Mouse (Mus musculus): ENCODE measurements around the gene Tssk4. TPM values are rescaled to one million over a fixed set of nuclear protein-coding genes. Genes with fewer than 3 reads are reported as not detected.

The Tssk4 gene
- polyA plus RNA-seq, 1 experiment from 2014 or later: 1.1 TPM

DNA sequence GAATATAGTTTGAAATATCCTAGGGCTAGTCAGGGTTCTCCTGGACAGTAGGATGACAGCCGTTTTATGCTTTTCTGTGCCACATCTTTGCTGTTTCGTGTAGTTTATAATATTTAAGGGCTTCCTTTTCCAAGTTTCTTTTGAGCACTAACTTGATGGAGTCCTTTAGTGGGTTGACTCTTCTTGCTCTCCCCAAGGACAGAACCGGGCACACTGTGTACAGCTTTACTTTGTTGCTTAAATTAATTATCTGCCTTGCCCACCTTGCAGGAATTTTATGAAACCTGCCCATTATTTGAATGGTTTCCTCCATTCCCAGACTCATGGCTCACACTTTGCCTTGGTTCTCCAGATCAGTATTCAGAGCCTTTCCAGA, 32.1 kb downstream of the Tssk4 start:
- H3K4me2 ChIP-seq: peak overlapping the region; percentile 82
- H3K36me3 ChIP-seq (ENCODE audit: insufficient read depth): peaks cover 34% of the 10 kb centered on the region
- ATAC-seq (ENCODE audit: insufficient read depth) (peak; percentile 12; the same call in 1 of the 2 replicates), DNase-seq (no peak)
- H3K27me3 ChIP-seq (ENCODE audit: insufficient read depth, low read length): no peaks in the 10 kb centered on the region
- no peaks in the 10 kb centered on the region for H3K9me3 ChIP-seq (ENCODE audit: low read depth, low read length)
- no peaks in the 10 kb centered on the region for H3K4me1 ChIP-seq (ENCODE audit: insufficient read depth)
- no peak for TF ChIP-seq CTCF (IDR thresholded peaks at IDR 0.05; ENCODE audit: low read depth)
- H3K9ac ChIP-seq: peak overlapping the region; percentile 81
- H3K27ac ChIP-seq (ENCODE audit: low read depth): peak overlapping the region; percentile 92; the same call in 1 of the 2 replicates
- H3K4me3 ChIP-seq (ENCODE audit: low read depth, low read length): peak overlapping the region; percentile 78
- 10% methylated on average over 3 of the region's 3 CpGs for WGBS

- no peaks in the 10 kb centered on the region for H3K27me3 ChIP-seq (ENCODE audit: insufficient read depth, low read length)
- H3K27ac ChIP-seq (ENCODE audit: low read depth): no peak overlapping the region
- 71% methylated on average over 10 of the region's 10 CpGs for WGBS
- TF ChIP-seq CTCF (IDR thresholded peaks at IDR 0.05; ENCODE audit: low read depth): no peak
- H3K4me3 ChIP-seq (ENCODE audit: low read depth, low read length): no peak overlapping the region
- no peaks in the 10 kb centered on the region for H3K9me3 ChIP-seq (ENCODE audit: low read depth, low read length)
- ATAC-seq (ENCODE audit: insufficient read depth): no peak
- no peak overlapping the region for H3K9ac ChIP-seq
- no peak for DNase-seq
- no peaks in the 10 kb centered on the region for H3K4me1 ChIP-seq (ENCODE audit: insufficient read depth)
- no peak overlapping the region for H3K4me2 ChIP-seq
- H3K36me3 ChIP-seq (ENCODE audit: insufficient read depth): no peaks in the 10 kb centered on the region
Measured at GRCm38 (mm10) chr14:55689433-55689832, 39.4 kb downstream of the Tssk4 start.

- H3K9ac ChIP-seq: no peak overlapping the region
- H3K4me1 ChIP-seq (ENCODE audit: insufficient read depth): no peaks in the 10 kb centered on the region
- no peak overlapping the region for H3K4me2 ChIP-seq
- DNase-seq: no peak
- TF ChIP-seq CTCF (IDR thresholded peaks at IDR 0.05; ENCODE audit: low read depth): no peak
- H3K27ac ChIP-seq (ENCODE audit: low read depth): no peak overlapping the region
- H3K27me3 ChIP-seq (ENCODE audit: insufficient read depth, low read length): no peaks in the 10 kb centered on the region
- no peaks in the 10 kb centered on the region for H3K36me3 ChIP-seq (ENCODE audit: insufficient read depth)
- 69% methylated on average over 4 of the region's 4 CpGs for WGBS
- no peak overlapping the region for H3K4me3 ChIP-seq (ENCODE audit: low read depth, low read length)
- no peak for ATAC-seq (ENCODE audit: insufficient read depth)
- H3K9me3 ChIP-seq (ENCODE audit: low read depth, low read length): no peaks in the 10 kb centered on the region
Measured at GRCm38 (mm10) chr14:55697226-55697625, 47.2 kb downstream of the Tssk4 start.

DNA sequence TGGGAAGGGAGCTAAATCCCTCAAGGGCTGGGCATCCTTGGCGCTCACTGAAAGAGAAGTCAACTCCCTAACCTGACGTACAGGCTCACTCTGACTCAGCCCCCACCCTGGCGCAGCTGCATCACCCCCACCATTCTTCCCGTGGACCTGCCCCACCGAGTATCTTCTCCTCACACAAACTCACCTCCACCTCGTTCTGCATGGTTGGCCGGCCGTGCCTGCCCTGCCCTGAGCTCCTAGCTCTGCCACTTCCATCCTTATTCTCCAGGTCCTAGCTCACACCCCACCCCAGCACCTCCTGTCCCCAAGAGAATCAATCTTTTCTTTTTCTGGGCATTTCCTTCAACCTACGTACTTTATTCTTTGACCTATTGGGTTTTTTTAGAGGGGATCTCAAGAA, 51.1 kb downstream of the Tssk4 start:
- no peaks in the 10 kb centered on the region for H3K27me3 ChIP-seq (ENCODE audit: insufficient read depth, low read length)
- no peaks in the 10 kb centered on the region for H3K4me1 ChIP-seq (ENCODE audit: insufficient read depth)
- no peaks in the 10 kb centered on the region for H3K36me3 ChIP-seq (ENCODE audit: insufficient read depth)
- H3K27ac ChIP-seq (ENCODE audit: low read depth): no peak overlapping the region
- no peak overlapping the region for H3K4me3 ChIP-seq (ENCODE audit: low read depth, low read length)
- WGBS: 49% methylated on average over 9 of the region's 9 CpGs
- no peak for DNase-seq
- H3K9me3 ChIP-seq (ENCODE audit: low read depth, low read length): no peaks in the 10 kb centered on the region
- H3K4me2 ChIP-seq: no peak overlapping the region
- no peak overlapping the region for H3K9ac ChIP-seq
- no peak for ATAC-seq (ENCODE audit: insufficient read depth)
- no peak for TF ChIP-seq CTCF (IDR thresholded peaks at IDR 0.05; ENCODE audit: low read depth)

Other genes with a start within 250 kb of the Tssk4 start
- 66.6 and 68.6 TPM in 2 replicates for gene Dhrs4, start 171.4 kb upstream of the Tssk4 start, polyA plus RNA-seq (2014; fragmentation: Nextera tagmentation; extraction: Ambion mirVana)
- gene Carmil3, start 159.5 kb upstream of the Tssk4 start, polyA plus RNA-seq (2014; fragmentation: Nextera tagmentation; extraction: Ambion mirVana): 2.8 and 3.1 TPM in 2 replicates
- gene Cpne6, start 139.7 kb upstream of the Tssk4 start, polyA plus RNA-seq (2014; fragmentation: Nextera tagmentation; extraction: Ambion mirVana): 0.15 and 0.25 TPM in 2 replicates
- gene Nrl, start 125.2 kb upstream of the Tssk4 start, polyA plus RNA-seq (2014; fragmentation: Nextera tagmentation; extraction: Ambion mirVana): not detected in 2 replicates
- 52.1 and 55.4 TPM in 2 replicates for gene Pck2, start 109.9 kb upstream of the Tssk4 start, polyA plus RNA-seq (2014; fragmentation: Nextera tagmentation; extraction: Ambion mirVana)
- 53.9 and 62.3 TPM in 2 replicates for gene Dcaf11, start 90.2 kb upstream of the Tssk4 start, polyA plus RNA-seq (2014; fragmentation: Nextera tagmentation; extraction: Ambion mirVana)
- gene A730061H03Rik, start 89.8 kb upstream of the Tssk4 start, polyA plus RNA-seq (2014; fragmentation: Nextera tagmentation; extraction: Ambion mirVana): 1.2 and 1.6 TPM in 2 replicates
- gene Fitm1, start 74.6 kb upstream of the Tssk4 start, polyA plus RNA-seq (2014; fragmentation: Nextera tagmentation; extraction: Ambion mirVana): 0.76 and 1.7 TPM in 2 replicates
- gene Psme1, start 72.1 kb upstream of the Tssk4 start, polyA plus RNA-seq (2014; fragmentation: Nextera tagmentation; extraction: Ambion mirVana): 139 and 142 TPM in 2 replicates
- 2.1 and 2.4 TPM in 2 replicates for gene Emc9, start 64.9 kb upstream of the Tssk4 start, polyA plus RNA-seq (2014; fragmentation: Nextera tagmentation; extraction: Ambion mirVana)
- gene Psme2, start 59.1 kb upstream of the Tssk4 start, polyA plus RNA-seq (2014; fragmentation: Nextera tagmentation; extraction: Ambion mirVana): 228 and 242 TPM in 2 replicates
- 14.4 and 16.9 TPM in 2 replicates for gene Rnf31, start 58.5 kb upstream of the Tssk4 start, polyA plus RNA-seq (2014; fragmentation: Nextera tagmentation; extraction: Ambion mirVana)
- gene Irf9, start 46.6 kb upstream of the Tssk4 start, polyA plus RNA-seq (2014; fragmentation: Nextera tagmentation; extraction: Ambion mirVana): 8.9 and 9.0 TPM in 2 replicates
- gene Rec8, start 32.1 kb upstream of the Tssk4 start, polyA plus RNA-seq (2014; fragmentation: Nextera tagmentation; extraction: Ambion mirVana): 8.5 and 14.2 TPM in 2 replicates
- 97.5 and 115 TPM in 2 replicates for gene Ipo4, start 14.2 kb upstream of the Tssk4 start, polyA plus RNA-seq (2014; fragmentation: Nextera tagmentation; extraction: Ambion mirVana)
- gene Gm49378, start 12.3 kb upstream of the Tssk4 start, polyA plus RNA-seq (2014; fragmentation: Nextera tagmentation; extraction: Ambion mirVana): 2.1 TPM in 2 replicates
- gene Tm9sf1, start 6.4 kb upstream of the Tssk4 start, polyA plus RNA-seq (2014; fragmentation: Nextera tagmentation; extraction: Ambion mirVana): 111 and 122 TPM in 2 replicates
- 51.6 and 52.0 TPM in 2 replicates for gene Mdp1, start 10.3 kb downstream of the Tssk4 start, polyA plus RNA-seq (2014; fragmentation: Nextera tagmentation; extraction: Ambion mirVana)
- gene Gmpr2, start 21.8 kb downstream of the Tssk4 start, polyA plus RNA-seq (2014; fragmentation: Nextera tagmentation; extraction: Ambion mirVana): 58.4 and 59.4 TPM in 2 replicates
- 556 and 577 TPM in 2 replicates for gene Nedd8, start 21.9 kb downstream of the Tssk4 start, polyA plus RNA-seq (2014; fragmentation: Nextera tagmentation; extraction: Ambion mirVana)
- 53.3 and 58.0 TPM in 2 replicates for gene Tinf2, start 31.6 kb downstream of the Tssk4 start, polyA plus RNA-seq (2014; fragmentation: Nextera tagmentation; extraction: Ambion mirVana)
- 0.89 and 1.3 TPM in 2 replicates for gene Tgm1, start 63.7 kb downstream of the Tssk4 start, polyA plus RNA-seq (2014; fragmentation: Nextera tagmentation; extraction: Ambion mirVana)
- gene Rabggta, start 72.1 kb downstream of the Tssk4 start, polyA plus RNA-seq (2014; fragmentation: Nextera tagmentation; extraction: Ambion mirVana): 25.6 and 29.5 TPM in 2 replicates
- 76.7 and 79.9 TPM in 2 replicates for gene Dhrs1, start 95.5 kb downstream of the Tssk4 start, polyA plus RNA-seq (2014; fragmentation: Nextera tagmentation; extraction: Ambion mirVana)
- 48.7 and 50.6 TPM in 2 replicates for gene Nop9, start 95.5 kb downstream of the Tssk4 start, polyA plus RNA-seq (2014; fragmentation: Nextera tagmentation; extraction: Ambion mirVana)
- gene Cideb, start 108.3 kb downstream of the Tssk4 start, polyA plus RNA-seq (2014; fragmentation: Nextera tagmentation; extraction: Ambion mirVana): 0.36 and 0.38 TPM in 2 replicates
- 0.19 and 0.70 TPM in 2 replicates for gene Ltb4r2, start 111.2 kb downstream of the Tssk4 start, polyA plus RNA-seq (2014; fragmentation: Nextera tagmentation; extraction: Ambion mirVana)
- 0.31 and 0.64 TPM in 2 replicates for gene Ltb4r1, start 115.8 kb downstream of the Tssk4 start, polyA plus RNA-seq (2014; fragmentation: Nextera tagmentation; extraction: Ambion mirVana)
- gene Adcy4, start 133.9 kb downstream of the Tssk4 start, polyA plus RNA-seq (2014; fragmentation: Nextera tagmentation; extraction: Ambion mirVana): 11.6 and 14.1 TPM in 2 replicates
- 42.5 and 51.4 TPM in 2 replicates for gene Ripk3, start 138.7 kb downstream of the Tssk4 start, polyA plus RNA-seq (2014; fragmentation: Nextera tagmentation; extraction: Ambion mirVana)
- 58.8 and 66.1 TPM in 2 replicates for gene Nfatc4, start 173.0 kb downstream of the Tssk4 start, polyA plus RNA-seq (2014; fragmentation: Nextera tagmentation; extraction: Ambion mirVana)
- 18.7 and 19.4 TPM in 2 replicates for gene Nynrin, start 203.8 kb downstream of the Tssk4 start, polyA plus RNA-seq (2014; fragmentation: Nextera tagmentation; extraction: Ambion mirVana)
- gene Cbln3, start 234.2 kb downstream of the Tssk4 start, polyA plus RNA-seq (2014; fragmentation: Nextera tagmentation; extraction: Ambion mirVana): 1.4 and 1.9 TPM in 2 replicates
- gene Khnyn, start 234.8 kb downstream of the Tssk4 start, polyA plus RNA-seq (2014; fragmentation: Nextera tagmentation; extraction: Ambion mirVana): 11.0 and 13.7 TPM in 2 replicates